Mouse (Mus musculus) v-Abl transformed pro-B cells (cell line): ENCODE measurements around the gene Rin3.

Experiments used
- in situ Hi-C, 2 experiments: fragments of 400-800 bp; cut with MboI; formaldehyde crosslinking; loops; one replicate each; pipeline ENCODE4 v1.15.1; 2025; ENCODE audit not compliant: unreplicated experiment in 2 of 2

Gene Rin3

GRCm38 (mm10) chr12:102413171-102413570, 130.3 kb downstream of the Rin3 start:
- in situ Hi-C loops = no loop called here

DNA sequence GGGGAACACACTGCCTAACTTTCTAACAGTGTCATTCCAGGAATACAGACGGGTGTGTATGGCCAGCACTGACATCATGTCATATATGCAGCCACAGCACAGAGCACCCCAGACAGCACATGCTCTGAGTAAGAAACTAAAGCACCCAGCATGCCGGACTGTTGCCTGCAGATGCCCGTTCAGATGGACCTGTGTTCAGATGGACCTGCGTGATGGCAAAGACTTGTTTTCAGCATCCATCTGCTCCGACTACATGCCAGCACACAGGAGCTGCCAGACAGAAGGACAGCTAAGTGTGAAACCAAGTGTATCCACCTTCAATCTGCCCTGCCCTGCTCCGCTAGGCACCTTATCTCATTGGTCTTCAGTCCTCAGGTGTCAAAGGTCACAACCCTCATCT, 131.8 kb downstream of the Rin3 start:
- in situ Hi-C loops = no loop called here

- in situ Hi-C loops = no loop called here
Observed at GRCm38 (mm10) chr12:102416391-102416837, 133.6 kb downstream of the Rin3 start.

GRCm38 (mm10) chr12:102416955-102417510, 134.2 kb downstream of the Rin3 start:
- in situ Hi-C loops = no loop called here

DNA sequence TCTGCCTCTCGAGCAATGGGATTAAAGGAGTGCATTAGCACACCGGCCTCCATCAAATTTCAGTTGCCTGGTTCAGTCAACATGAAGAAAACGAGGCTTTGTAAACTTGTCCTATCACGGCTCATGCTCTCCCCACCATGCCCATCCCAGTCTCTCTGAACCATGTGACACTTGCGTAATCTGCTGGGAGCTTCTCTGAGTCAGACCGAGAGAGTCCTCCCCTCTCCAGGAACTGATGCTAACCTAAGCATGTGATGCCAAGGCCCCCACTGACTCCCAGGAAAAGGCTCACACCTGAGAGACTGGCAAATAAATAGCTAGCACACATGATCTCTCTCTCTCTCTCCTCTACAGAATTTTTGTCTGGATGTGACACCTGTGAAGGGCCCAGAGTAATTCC, 134.9 kb downstream of the Rin3 start:
- in situ Hi-C loops = no loop called here

DNA sequence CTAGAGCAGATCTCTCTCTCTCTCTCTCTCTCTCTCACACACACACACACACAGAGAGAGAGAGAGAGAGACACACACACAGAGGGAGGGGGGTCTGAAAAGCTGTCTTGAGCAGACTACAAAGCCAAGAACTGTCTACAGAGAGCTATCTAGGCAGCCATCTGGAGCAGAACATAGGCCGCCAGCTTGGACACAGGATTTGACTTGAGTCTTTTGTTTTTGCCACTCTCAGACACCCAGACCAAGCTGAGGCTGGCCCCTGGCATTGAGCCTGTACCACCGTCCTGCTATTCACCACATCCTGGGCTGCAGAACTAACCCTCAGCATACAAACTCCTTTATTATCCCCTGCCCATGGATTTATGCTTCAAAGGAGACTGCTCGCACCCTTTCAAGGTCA, 136.7 kb downstream of the Rin3 start:
- in situ Hi-C loops = no loop called here

GRCm38 (mm10) chr12:102420168-102420890, 137.5 kb downstream of the Rin3 start:
- in situ Hi-C loops = no loop called here

DNA sequence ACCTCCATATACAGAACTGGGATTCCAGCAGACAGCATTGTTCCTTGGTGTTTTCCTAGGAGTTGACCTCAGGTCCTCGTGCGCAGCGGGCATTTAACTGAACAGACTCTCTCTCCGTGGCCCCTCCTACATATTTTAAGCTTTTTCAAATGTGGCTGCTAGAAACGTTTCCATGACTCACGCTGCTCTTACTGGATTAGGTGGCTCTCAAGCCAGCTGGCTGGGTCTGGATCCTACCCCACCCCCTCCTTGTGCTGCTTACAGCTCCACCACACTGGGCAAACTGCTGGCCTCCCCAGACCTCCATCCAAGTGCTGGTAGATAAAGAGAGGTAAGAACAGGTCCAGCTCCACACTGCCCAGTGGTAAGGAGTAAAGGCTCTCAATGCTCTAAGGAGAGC, 139.2 kb downstream of the Rin3 start:
- in situ Hi-C loops = no loop called here

DNA sequence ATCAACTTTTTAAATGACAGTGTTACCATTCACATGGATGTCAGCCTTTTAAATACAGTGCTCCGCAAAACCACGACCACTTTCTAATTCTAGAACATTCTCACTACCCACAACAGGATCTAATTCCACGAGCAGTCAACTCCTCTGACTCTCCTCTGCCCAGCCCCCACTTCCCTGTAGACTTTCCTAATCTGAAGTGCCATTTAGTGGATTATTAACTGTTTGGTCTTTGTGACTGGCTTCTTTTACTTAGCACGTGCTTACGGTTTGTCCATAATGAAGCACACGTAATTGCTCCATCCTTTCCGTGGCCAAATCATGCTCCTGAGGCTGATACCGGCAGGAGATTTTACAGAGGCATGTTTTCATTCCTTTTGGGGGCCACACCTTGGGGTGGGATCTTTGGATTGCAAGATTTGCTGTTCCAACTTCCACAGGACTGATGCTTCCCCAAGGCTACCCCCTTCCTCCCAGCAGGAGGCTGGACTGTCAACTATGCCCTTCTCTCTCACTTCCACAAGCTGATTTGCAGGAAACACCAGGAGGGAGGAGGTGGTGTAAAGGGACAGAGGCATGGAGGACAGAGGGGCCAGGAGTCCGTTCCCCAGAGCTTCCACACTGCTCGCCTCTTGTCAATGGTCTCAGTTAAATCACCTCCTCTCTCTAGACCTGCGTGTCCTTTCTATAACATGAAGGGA, 139.9 kb downstream of the Rin3 start:
- in situ Hi-C loops = no loop called here

DNA sequence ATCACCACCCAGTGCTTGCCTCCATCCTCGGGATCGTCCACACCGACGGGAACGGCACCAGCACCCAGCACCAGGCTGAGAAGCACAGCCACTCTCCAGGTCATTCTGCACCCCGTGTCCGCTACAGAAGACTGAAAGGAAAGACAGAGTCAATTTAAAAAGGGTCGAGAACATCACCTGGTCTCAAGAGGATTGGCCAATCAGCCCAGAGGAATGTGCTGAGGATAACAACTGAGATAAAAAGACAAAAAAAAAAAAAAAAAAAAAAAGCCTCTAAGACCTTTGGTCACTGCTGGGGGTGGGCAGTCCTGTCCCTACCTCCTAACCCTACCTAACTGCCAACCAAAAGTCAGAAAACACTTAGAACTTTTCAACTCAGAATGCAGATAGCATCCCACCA, 140.8 kb downstream of the Rin3 start:
- in situ Hi-C loops = no loop called here

GRCm38 (mm10) chr12:102424456-102424855, 141.6 kb downstream of the Rin3 start:
- in situ Hi-C loops = no loop called here

- in situ Hi-C loops = loop anchor here in 1 of 2 experiments (25.0 kb wide), 1 partner anchor 912 kb away; no protein-coding TSS in a partner anchor
Observed at GRCm38 (mm10) chr12:102425048-102425578, 142.3 kb downstream of the Rin3 start.

- in situ Hi-C loops = loop anchor here in 1 of 2 experiments (25.0 kb wide), 1 partner anchor 911 kb away; no protein-coding TSS in a partner anchor
Observed at GRCm38 (mm10) chr12:102426285-102426684, 143.4 kb downstream of the Rin3 start.

DNA sequence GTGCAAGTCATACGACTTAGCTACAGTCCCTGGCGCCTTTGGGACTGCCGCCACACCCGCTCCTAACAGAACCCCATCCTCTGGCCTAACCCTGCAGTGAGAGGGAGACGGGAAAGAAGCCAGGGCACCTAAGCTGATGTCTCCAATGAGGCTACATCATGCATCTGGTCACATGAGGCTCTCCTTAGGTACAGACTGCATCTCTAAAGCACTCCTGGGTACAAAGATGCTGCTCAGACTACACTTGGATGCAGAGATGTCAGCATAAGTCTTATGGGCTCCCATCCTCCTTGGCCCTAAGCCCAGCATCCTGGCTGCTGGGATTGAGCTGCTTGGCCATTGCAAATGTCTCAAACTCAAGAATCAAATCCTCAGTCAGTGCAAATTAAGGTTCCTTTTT, 146.8 kb downstream of the Rin3 start:
- in situ Hi-C loops = loop anchor here in 1 of 2 experiments (25.0 kb wide), 1 partner anchor 908 kb away; no protein-coding TSS in a partner anchor

DNA sequence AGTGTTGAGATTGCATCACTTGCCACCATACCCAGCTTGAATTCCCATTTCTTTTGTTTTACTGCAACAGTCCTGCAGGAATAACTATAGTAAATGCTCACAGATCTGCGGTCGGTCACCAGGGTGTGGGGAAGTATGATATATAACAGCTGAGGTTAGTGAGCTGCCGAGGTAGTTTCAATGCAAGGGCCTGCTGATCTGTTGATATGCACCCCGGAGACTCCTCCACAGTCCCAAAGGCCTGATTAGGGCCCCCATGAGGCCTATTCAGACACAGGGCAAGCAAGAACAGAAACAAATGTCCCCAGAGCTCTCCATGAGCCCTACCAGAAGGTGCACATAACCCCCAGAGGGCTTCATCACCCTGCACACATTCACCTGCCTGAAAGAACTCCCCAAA, 147.4 kb downstream of the Rin3 start:
- in situ Hi-C loops = loop anchor here in 1 of 2 experiments (25.0 kb wide), 1 partner anchor 907 kb away; no protein-coding TSS in a partner anchor

DNA sequence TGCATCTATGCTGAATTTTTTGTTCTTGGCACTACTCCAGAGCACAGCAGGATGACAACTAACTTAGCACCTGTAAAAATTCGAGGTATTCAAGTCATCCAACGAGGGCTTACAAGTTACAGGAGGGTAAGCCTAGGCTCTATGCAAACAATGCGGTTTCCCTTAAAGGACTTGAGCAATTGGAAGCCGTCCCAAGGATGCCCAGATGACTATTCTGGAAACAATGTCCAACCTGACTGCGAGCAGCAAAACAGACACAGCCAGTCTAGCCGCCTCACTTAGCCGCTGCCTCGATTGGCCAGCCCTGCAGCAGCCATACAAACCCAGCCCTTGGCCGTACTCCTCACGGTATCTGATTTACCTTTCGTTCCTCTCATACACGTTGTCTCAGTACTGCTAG, 149.4 kb downstream of the Rin3 start:
- in situ Hi-C loops = loop anchor here in 1 of 2 experiments (25.0 kb wide), 1 partner anchor 905 kb away; no protein-coding TSS in a partner anchor

GRCm38 (mm10) chr12:102434107-102434506, 151.3 kb downstream of the Rin3 start:
- in situ Hi-C loops = loop anchor here in 1 of 2 experiments (25.0 kb wide), 1 partner anchor 903 kb away; no protein-coding TSS in a partner anchor

DNA sequence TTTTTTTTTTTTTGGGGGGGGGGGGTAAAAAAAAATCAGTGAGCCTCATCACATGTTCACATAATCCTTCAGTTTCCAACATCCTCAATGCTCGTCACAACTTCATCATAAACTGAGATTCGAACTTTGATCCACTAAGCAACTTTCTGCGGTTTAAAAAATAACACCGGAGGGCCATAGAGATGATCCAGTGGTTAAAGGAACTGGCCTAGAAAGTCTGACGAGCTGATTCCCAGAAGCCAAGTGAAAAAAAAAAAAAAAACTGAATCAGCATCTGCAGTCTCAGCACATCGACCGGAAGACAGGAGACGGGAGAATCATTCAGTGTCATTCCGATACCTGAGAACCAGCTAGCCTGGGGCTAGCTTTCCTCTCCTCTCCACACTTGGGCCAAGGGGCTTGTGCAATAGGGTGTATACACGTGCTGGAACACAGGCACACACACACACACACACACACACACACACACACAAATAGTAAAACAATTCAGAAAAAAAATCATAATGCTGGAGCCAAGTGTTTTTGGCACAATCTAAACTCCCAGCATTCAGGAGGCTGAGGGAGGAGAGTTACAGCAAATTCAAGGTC, 154.2 kb downstream of the Rin3 start:
- in situ Hi-C loops = loop anchor here in 1 of 2 experiments (25.0 kb wide), 1 partner anchor 900 kb away; no protein-coding TSS in a partner anchor

GRCm38 (mm10) chr12:102437952-102438351, 155.1 kb downstream of the Rin3 start:
- in situ Hi-C loops = loop anchor here in 1 of 2 experiments (25.0 kb wide), 1 partner anchor 899 kb away; no protein-coding TSS in a partner anchor

GRCm38 (mm10) chr12:102438983-102439631, 156.3 kb downstream of the Rin3 start:
- in situ Hi-C loops = loop anchor here in 1 of 2 experiments (25.0 kb wide), 1 partner anchor 898 kb away; no protein-coding TSS in a partner anchor
